ENCODE assay signal across 28 mouse cellular contexts in genomic region chr12:113418731-113419402, GRCm38 (mm10).
A peak's percentile ranks its signal among the peaks of the same experiment; 100 is the strongest.
DNase-seq lines count a peak whose midpoint lies in the region; ATAC-seq and TF ChIP-seq lines count a peak whose summit lies in the region.
"Had no signal": no experiment of that assay in that cellular context is flagged by ENCODE, and none has a peak within 500 bp of the region (broad histone marks: within the 10 kb centered on the region; RNA-seq: fewer than 3 reads in every experiment).

No protein-coding gene starts in this region.

- TF ChIP-seq EP300 in CH12.LX (IDR thresholded peaks at IDR 0.05; ENCODE audit: low read length): no peak

- in situ Hi-C loops in CH12.LX (cut with MboI; ENCODE audit: low pct_ligation_motif_present, low pct_unique_long_range_greater_than_20kb, low sequenced_read_pairs): no loop called here

- H3K27ac ChIP-seq in CH12.LX (ENCODE audit: insufficient read depth, low read depth): peak overlapping the region; percentile 87
- H3K27ac ChIP-seq: embryonic facial prominence, embryonic 10.5 days; embryonic facial prominence, embryonic 13.5 days; forebrain, embryonic 12.5 days; forebrain, embryonic 15.5 days; heart, embryonic 15.5 days; hindbrain, embryonic 10.5 days; hindbrain, embryonic 13.5 days had no signal

- peaks cover 31% of the 10 kb centered on the region for H3K79me2 ChIP-seq in CH12.LX (replicated peaks; ENCODE audit: control insufficient read depth, extremely low read depth, insufficient read depth, poor library complexity, severe bottlenecking)

- H3K36me3 ChIP-seq in megakaryocyte, embryonic 14.5 days (replicated peaks; ENCODE audit: low read length): no peaks in the 10 kb centered on the region
- H3K36me3 ChIP-seq in CH12.LX (replicated peaks in 1 of 2; ENCODE audit: control insufficient read depth in 1 of 2, insufficient read depth in 1 of 2, low read length in 1 of 2): peaks cover 64 to 80% of the 10 kb centered on the region in 2 experiments
- peaks cover 84% of the 10 kb centered on the region for H3K36me3 ChIP-seq in splenic B cell, adult 2 months (ENCODE audit: control insufficient read depth, insufficient read depth, low read length, poor library complexity, severe bottlenecking)
- H3K36me3 ChIP-seq: embryonic facial prominence, embryonic 10.5 days; embryonic facial prominence, embryonic 13.5 days; forebrain, embryonic 12.5 days; forebrain, embryonic 15.5 days; heart, embryonic 12.5 days; heart, embryonic 15.5 days; hindbrain, embryonic 10.5 days; hindbrain, embryonic 13.5 days had no signal

- H3K9ac ChIP-seq in CH12.LX (ENCODE audit: insufficient read depth, low read depth): no peak overlapping the region
- H3K9ac ChIP-seq: embryonic facial prominence, embryonic 13.5 days; forebrain, embryonic 12.5 days; forebrain, embryonic 15.5 days; heart, embryonic 12.5 days; heart, embryonic 15.5 days; hindbrain, embryonic 13.5 days had no signal

- H3K27me3 ChIP-seq in megakaryocyte, embryonic 14.5 days (replicated peaks): peaks cover 12% of the 10 kb centered on the region
- no peaks in the 10 kb centered on the region for H3K27me3 ChIP-seq in CH12.LX (replicated peaks)
- H3K27me3 ChIP-seq in splenic B cell, adult 2 months (ENCODE audit: control insufficient read depth, insufficient read depth, low read length, poor library complexity, severe bottlenecking): no peaks in the 10 kb centered on the region
- H3K27me3 ChIP-seq: embryonic facial prominence, embryonic 13.5 days; forebrain, embryonic 12.5 days; forebrain, embryonic 15.5 days; heart, embryonic 12.5 days; heart, embryonic 15.5 days; hindbrain, embryonic 13.5 days had no signal

- peaks cover 2% of the 10 kb centered on the region; the same call in 1 of the 2 replicates for H3K4me1 ChIP-seq in megakaryocyte, embryonic 14.5 days
- H3K4me1 ChIP-seq in CH12.LX (ENCODE audit: control insufficient read depth in 1 of 2, insufficient read depth in 2 of 2): peaks cover 5 to 15% of the 10 kb centered on the region in 2 experiments; a peak in 2 of 4 replicates
- H3K4me1 ChIP-seq: embryonic facial prominence, embryonic 10.5 days; embryonic facial prominence, embryonic 13.5 days; forebrain, embryonic 12.5 days; forebrain, embryonic 15.5 days; heart, embryonic 12.5 days; heart, embryonic 15.5 days; hindbrain, embryonic 10.5 days; hindbrain, embryonic 13.5 days had no signal

- dilution Hi-C loops in CH12.LX (cut with MboI; ENCODE audit: extremely low pct_ligation_motif_present, extremely low pct_unique_long_range_greater_than_20kb, low sequenced_read_pairs): no loop called here

- no peak for ATAC-seq in megakaryocyte, adult 5-6 weeks (ENCODE audit: poor library complexity, severe bottlenecking)
- ATAC-seq: forebrain, embryonic 15.5 days; hindbrain, embryonic 16.5 days; intestine, postnatal 0 days had no signal

- TF ChIP-seq CTCF in CH12.LX (conservative IDR thresholded peaks at IDR 0.05 in 1 of 2, IDR thresholded peaks at IDR 0.05 in 1 of 2; ENCODE audit: low read depth in 2 of 2, low read length in 2 of 2): no peak

- H3K4me3 ChIP-seq in megakaryocyte, embryonic 14.5 days (replicated peaks): peak overlapping the region; percentile 62
- H3K4me3 ChIP-seq in CH12.LX (replicated peaks in 1 of 3; ENCODE audit: low read depth in 2 of 3, low read length in 2 of 3, poor library complexity in 1 of 3): no peak overlapping the region
- H3K4me3 ChIP-seq: embryonic facial prominence, embryonic 10.5 days; embryonic facial prominence, embryonic 13.5 days; erythroblast, embryonic 14.5 days; forebrain, embryonic 12.5 days; forebrain, embryonic 15.5 days; heart, embryonic 12.5 days; heart, embryonic 15.5 days; hindbrain, embryonic 10.5 days; hindbrain, embryonic 13.5 days had no signal

- peak; percentile 63; the same call in 1 of the 2 replicates for TF ChIP-seq POLR2A in CH12.LX (IDR thresholded peaks at IDR 0.05; ENCODE audit: low read depth, low read length)

- TF ChIP-seq RAD21 in CH12.LX (IDR thresholded peaks at IDR 0.05; ENCODE audit: low read depth, low read length): no peak

- H3K4me2 ChIP-seq in CH12.LX (ENCODE audit: insufficient read depth, low read depth, poor library complexity, severe bottlenecking): no peak overlapping the region
- H3K4me2 ChIP-seq: embryonic facial prominence, embryonic 13.5 days; forebrain, embryonic 12.5 days; forebrain, embryonic 15.5 days; heart, embryonic 12.5 days; heart, embryonic 15.5 days; hindbrain, embryonic 13.5 days had no signal

- peaks cover 6% of the 10 kb centered on the region for H3K9me3 ChIP-seq in megakaryocyte, embryonic 14.5 days
- no peaks in the 10 kb centered on the region for H3K9me3 ChIP-seq in CH12.LX (replicated peaks; ENCODE audit: low read length)
- H3K9me3 ChIP-seq: embryonic facial prominence, embryonic 10.5 days; embryonic facial prominence, embryonic 13.5 days; forebrain, embryonic 15.5 days; heart, embryonic 12.5 days; heart, embryonic 15.5 days; hindbrain, embryonic 13.5 days had no signal

- peak; percentile 50 for DNase-seq in CH12.LX (ENCODE audit: extremely low read depth)
- peak; percentile 46 for DNase-seq in splenic B cell, adult 2 months (ENCODE audit: low read depth, low spot score)
- DNase-seq in embryo, embryonic 10.5 days (ENCODE audit: low spot score): no peak
- DNase-seq in frontal cortex, postnatal 25 days (ENCODE audit: low spot score in 2 of 2): no peak
- DNase-seq: adrenal gland, adult 2 months; adrenal gland, postnatal 14 days; cerebellum, adult 11 months; cerebellum, adult 2 months; cerebellum, adult 9-11 months; cerebellum, postnatal 25 days; embryo, embryonic 11 days; gastrocnemius, postnatal 10 days; heart, adult 18-20 months; heart, postnatal 10 days; heart, postnatal 36 days had no signal

TF ChIP-seq in CH12.LX, 34 proteins besides CTCF, POLR2A, EP300 and RAD21:
- TF ChIP-seq MAX (IDR thresholded peaks at IDR 0.05; ENCODE audit: low read length) (no peak), BHLHE40 (IDR thresholded peaks at IDR 0.05; ENCODE audit: low read depth, low read length) (no peak), TBP (conservative IDR thresholded peaks at IDR 0.05; ENCODE audit: low read depth, low read length) (no peak), ZC3H11A (IDR thresholded peaks at IDR 0.05; ENCODE audit: low read depth, low read length) (no peak), ETS1 (conservative IDR thresholded peaks at IDR 0.05; ENCODE audit: low read depth, low read length) (no peak), JUND (conservative IDR thresholded peaks at IDR 0.05; ENCODE audit: low read depth, low read length) (no peak)

Comparison
In these comparisons a context has a peak if more than half of its experiments do, and no peak if none do; other contexts are left out.
1. DNase-seq: peak in CH12.LX (single experiment) and splenic B cell, adult 2 months (single experiment); none in embryo, embryonic 10.5 days (single experiment) and frontal cortex, postnatal 25 days (0 of 2).